Mouse (Mus musculus) erythroblast, embryonic 14.5 days (primary cell): ENCODE measurements around the gene Polr3c.

Source experiments
- GATA1 ChIP-seq: IDR thresholded peaks from 2 replicates; pipeline ENCODE4 v1.6.1; 2012; ENCODE audit warnings: low read length, inconsistent platforms, mixed read lengths
- TAL1 ChIP-seq: IDR thresholded peaks from 3 replicates; pipeline ENCODE4 v1.6.1; 2012; ENCODE audit warnings: low read length, inconsistent platforms, mixed read lengths

DNA sequence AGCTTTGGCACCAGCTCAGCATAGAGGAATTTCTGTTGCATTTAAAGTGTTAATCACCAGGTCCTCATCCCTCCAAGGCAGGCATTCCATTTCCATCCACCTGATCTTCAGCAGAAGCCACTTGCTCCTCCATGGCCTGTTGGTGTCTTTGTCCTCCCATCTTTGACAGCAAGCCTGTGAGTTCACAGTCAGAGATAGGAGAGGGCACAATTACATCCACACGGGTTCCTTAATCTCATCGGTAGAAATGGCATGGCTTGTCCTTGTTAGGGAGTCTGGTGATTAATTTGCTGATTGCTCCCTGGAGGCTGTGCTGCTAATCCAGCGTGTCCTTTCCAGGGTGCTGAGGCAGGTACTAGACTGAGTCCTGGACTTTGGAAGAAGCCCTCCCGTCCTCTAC lies 53.9 kb downstream of the Polr3c start:
- no peak for TF ChIP-seq GATA1
- TF ChIP-seq TAL1, result no peak
